Mouse (Mus musculus): ENCODE measurements around the gene Plscr2.

Gene Plscr2

GRCm38 (mm10) chr9:92338954-92339353 is 63.6 kb downstream of the Plscr2 start:
- no peak for DNase-seq (ENCODE audit: low spot score in 2 of 2)
